Mouse (Mus musculus): Measurements from ENCODE around the gene Tinf2. TPM values are rescaled to one million over a fixed set of nuclear protein-coding genes. Genes with fewer than 3 reads are reported as not detected.

Gene Tinf2
- polyA plus RNA-seq, 1 experiment from 2014 or later = 57.1 TPM

DNA sequence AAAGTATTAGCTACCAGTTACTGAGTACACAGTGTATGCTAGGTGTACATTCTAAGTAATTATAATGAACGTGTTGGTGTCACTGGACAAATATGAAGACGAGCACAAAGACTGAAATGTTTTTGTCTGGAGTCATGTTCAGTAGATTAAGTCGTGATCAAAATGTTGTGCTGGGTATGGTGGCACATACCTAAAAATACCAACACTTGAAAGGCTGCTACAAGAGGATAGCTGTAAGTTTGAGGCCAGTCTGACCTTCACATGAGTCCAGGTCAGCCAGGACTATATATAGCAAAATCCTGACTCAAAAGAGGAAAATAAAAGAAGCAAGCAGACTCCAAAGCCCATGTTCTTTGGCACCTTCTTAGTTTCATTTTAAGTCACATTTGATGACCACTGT is 24.7 kb downstream of the Tinf2 start:
- Histone ChIP-seq H3K9ac (replicated peaks) (no peak overlapping the region), H3K4me3 (replicated peaks) (no peak overlapping the region), H3K4me1 (replicated peaks) (0 out of 2 replicates have a peak, but pooled peaks cover 8% of the 10 kb centered on the region), H3K36me3 (peaks cover 33% of the 10 kb centered on the region), H3K9me3 (no peaks in the 10 kb centered on the region), H3K27me3 (no peaks in the 10 kb centered on the region), H3K27ac (no peak overlapping the region), H3K4me2 (no peak overlapping the region)
- 88% methylated on average over 3 of the region's 3 CpGs for WGBS
- ATAC-seq (ENCODE audit: insufficient number of reproducible peaks, insufficient read depth, low FRiP score, low TSS enrichment, low read depth) = no peak

DNA sequence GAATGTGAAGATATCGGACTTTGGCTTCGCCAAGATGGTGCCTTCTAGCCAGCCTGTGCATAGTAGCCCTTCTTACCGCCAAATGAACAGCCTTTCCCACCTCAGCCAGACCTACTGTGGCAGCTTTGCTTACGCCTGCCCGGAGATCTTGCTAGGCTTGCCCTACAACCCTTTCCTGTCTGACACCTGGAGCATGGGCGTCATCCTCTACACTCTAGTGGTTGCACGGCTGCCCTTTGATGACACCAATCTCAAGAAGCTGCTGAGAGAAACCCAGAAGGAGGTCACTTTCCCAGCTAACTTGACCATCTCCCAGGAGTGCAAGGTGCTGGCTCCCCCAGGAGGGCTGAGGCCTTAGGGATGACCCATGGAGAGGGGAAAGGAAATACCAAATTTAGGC is 30.1 kb downstream of the Tinf2 start:
- Histone ChIP-seq H3K9ac (replicated peaks) (no peak overlapping the region), H3K27ac (no peak overlapping the region), H3K4me2 (no peak overlapping the region), H3K4me1 (replicated peaks) (no peaks in the 10 kb centered on the region), H3K36me3 (peaks cover 9% of the 10 kb centered on the region), H3K27me3 (no peaks in the 10 kb centered on the region), H3K4me3 (replicated peaks) (no peak overlapping the region), H3K9me3 (no peaks in the 10 kb centered on the region)
- no peak for ATAC-seq (ENCODE audit: insufficient number of reproducible peaks, insufficient read depth, low FRiP score, low TSS enrichment, low read depth)
- 88% methylated on average over 7 of the region's 7 CpGs for WGBS

DNA sequence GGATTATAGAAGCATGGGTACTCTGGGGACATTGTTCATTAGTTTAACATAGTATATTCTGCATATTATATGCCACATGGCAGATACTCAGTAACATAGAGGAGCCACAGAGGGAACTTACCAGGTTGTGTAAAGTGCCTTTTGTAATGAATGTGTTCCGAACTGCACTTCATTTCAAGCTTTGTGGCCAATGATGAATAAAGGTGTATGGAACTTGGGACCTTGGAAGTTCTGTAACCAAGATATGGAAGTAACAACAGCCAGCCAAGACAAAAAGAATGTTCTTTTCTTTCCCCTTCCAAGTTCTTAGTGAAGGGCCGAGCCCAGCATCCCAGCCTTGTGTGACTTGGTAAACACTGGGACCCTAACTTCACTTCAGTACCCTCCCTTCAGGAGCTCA is 31.7 kb downstream of the Tinf2 start, which contains the start of gene Tssk4:
Gene Tssk4 (plus strand): TSS at position 301 of the 400 bp plus-strand sequence.
- Histone ChIP-seq H3K9me3 (no peaks in the 10 kb centered on the region), H3K27me3 (no peaks in the 10 kb centered on the region), H3K36me3 (peaks cover 17% of the 10 kb centered on the region), H3K27ac (no peak within 1 kb of the TSS), H3K9ac (replicated peaks) (no peak within 1 kb of the TSS), H3K4me3 (replicated peaks) (no peak within 1 kb of the TSS), H3K4me1 (replicated peaks) (peaks cover 8% of the 10 kb centered on the region), H3K4me2 (no peak within 1 kb of the TSS)
- no peak for ATAC-seq (ENCODE audit: insufficient number of reproducible peaks, insufficient read depth, low FRiP score, low TSS enrichment, low read depth)
- WGBS = 85% methylated on average over 2 of the region's 2 CpGs

DNA sequence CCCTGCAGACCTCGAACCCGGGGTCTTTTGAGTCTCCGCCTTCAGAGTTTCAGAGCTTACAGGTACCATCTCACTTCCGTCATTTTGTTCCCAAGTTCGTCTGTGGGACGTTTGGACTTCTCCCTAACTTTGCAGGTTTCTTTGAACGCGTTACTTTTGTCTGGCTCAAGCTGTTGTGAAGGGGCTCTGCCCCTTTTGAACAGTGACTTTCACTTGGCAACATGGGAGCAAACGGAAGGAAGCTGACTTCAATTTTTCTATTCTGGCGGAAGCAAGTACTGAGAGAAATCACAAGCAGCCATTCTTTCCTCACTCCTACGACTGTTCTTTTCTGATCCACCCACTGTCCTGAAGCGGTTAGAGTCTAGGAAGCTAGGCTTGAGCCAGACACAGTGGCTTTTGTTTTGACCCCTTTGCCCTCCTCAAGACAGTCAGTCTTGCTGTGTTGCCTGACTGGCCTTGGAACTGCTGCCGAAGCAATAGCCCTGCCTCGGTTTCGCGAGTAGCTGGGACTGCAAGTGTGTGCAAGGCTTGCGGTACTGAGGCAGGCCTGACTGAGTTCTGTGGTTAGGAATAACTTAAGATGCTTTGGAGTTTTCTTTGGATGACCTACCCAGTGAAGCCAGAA is 37.2 kb downstream of the Tinf2 start:
- 0 out of 2 replicates have a peak overlapping the region, but pooled peaks have one; percentile 23 for H3K27ac ChIP-seq
- 33% methylated on average over 17 of the region's 17 CpGs for WGBS

DNA sequence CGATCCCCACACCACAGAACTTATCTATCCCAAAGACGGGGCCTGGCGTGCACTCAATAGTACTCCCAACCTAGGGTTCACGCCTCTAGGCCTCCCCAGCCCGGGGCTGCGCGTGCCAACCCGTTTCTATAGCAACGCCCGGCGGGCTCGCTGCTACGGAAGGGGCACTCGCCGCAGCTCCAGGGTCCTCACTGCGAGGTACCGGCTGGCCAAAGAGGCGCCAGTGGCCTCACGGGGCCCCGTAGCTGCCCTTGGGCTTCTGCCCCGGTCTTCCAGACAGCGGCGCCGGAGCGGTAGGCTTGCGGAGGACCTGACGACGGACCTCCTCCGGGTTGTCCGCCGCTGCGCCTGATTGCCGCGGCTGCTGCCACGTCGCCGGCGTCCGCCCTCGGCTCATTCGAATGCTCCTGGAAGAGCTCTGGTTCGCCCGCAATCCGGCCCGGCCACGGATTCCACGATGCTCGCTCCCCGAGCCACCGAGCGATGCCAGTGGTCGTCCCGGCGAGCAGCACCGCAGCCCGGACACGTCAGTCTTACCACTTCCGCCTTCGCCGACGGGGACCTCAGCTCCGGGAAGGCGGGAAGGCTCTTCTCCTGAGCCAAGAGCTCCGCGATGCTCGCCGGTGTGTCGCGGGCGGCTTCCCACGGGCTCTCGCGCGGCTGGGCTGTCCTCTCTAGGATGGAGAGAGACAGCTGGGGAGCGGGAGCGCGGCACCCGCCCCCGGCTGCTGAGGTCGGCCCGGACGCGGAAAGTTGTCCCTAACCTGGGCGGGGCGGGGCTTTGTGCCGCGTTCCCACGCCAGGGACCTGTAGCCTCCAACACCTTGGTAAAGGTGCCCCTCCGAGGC is 38.3 kb downstream of the Tinf2 start, which contains the start of gene Tm9sf1:
Gene Tm9sf1 (minus strand): TSS at position 747 of the 848 bp plus-strand sequence.
- Histone ChIP-seq H3K4me1 (replicated peaks) (peaks cover 27% of the 10 kb centered on the region), H3K4me3 (replicated peaks) (peak within 1 kb of the TSS; percentile 88), H3K27me3 (no peaks in the 10 kb centered on the region), H3K9ac (replicated peaks) (peak within 1 kb of the TSS; percentile 93), H3K9me3 (no peaks in the 10 kb centered on the region), H3K27ac (peak within 1 kb of the TSS; percentile 92), H3K4me2 (peak within 1 kb of the TSS; percentile 88), H3K36me3 (peaks cover 52% of the 10 kb centered on the region)
- under 1% methylated on average over 89 of the region's 89 CpGs for WGBS
- ATAC-seq (ENCODE audit: insufficient number of reproducible peaks, insufficient read depth, low FRiP score, low TSS enrichment, low read depth) = peak; percentile 72

More for the DNA sequence above, 37.2 kb downstream of the Tinf2 start:
- Histone ChIP-seq H3K27me3 (no peaks in the 10 kb centered on the region), H3K9me3 (no peaks in the 10 kb centered on the region), H3K4me2 (peak overlapping the region; percentile 88), H3K4me1 (replicated peaks) (peaks cover 27% of the 10 kb centered on the region), H3K4me3 (replicated peaks) (peak overlapping the region; percentile 88), H3K9ac (replicated peaks) (peak overlapping the region; percentile 93), H3K36me3 (peaks cover 41% of the 10 kb centered on the region)
- no peak for ATAC-seq (ENCODE audit: insufficient number of reproducible peaks, insufficient read depth, low FRiP score, low TSS enrichment, low read depth)

DNA sequence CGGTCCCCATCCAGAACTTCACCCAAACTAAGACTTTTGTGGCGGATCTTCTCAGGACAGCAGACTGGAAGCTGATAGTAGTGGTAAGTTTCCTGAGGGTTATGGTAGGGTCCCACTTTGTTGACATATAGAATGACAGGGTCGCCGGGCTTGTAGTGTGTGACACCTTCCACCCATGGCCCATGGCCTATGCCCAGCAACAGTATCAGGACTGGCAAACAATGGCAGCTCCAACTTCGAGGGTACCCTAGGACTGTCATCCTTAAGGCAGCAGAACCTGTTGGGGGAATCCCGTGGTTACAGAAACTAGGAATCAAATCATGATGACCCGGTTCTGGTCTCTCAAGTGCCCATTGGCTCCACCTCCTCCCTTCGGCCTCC is 39.0 kb downstream of the Tinf2 start:
- no peaks in the 10 kb centered on the region for H3K9me3 ChIP-seq
- H3K4me3 ChIP-seq (replicated peaks) = peak overlapping the region; percentile 88
- H3K27ac ChIP-seq = peak overlapping the region; percentile 92
- peaks cover 27% of the 10 kb centered on the region for H3K4me1 ChIP-seq (replicated peaks)
- no peaks in the 10 kb centered on the region for H3K27me3 ChIP-seq
- peaks cover 58% of the 10 kb centered on the region for H3K36me3 ChIP-seq
- H3K4me2 ChIP-seq = peak overlapping the region; percentile 88
- ATAC-seq (ENCODE audit: insufficient number of reproducible peaks, insufficient read depth, low FRiP score, low TSS enrichment, low read depth) = peak; percentile 22; the same call in 1 of the 2 replicates
- WGBS = 23% methylated on average over 8 of the region's 8 CpGs
- peak overlapping the region; percentile 93 for H3K9ac ChIP-seq (replicated peaks)

DNA sequence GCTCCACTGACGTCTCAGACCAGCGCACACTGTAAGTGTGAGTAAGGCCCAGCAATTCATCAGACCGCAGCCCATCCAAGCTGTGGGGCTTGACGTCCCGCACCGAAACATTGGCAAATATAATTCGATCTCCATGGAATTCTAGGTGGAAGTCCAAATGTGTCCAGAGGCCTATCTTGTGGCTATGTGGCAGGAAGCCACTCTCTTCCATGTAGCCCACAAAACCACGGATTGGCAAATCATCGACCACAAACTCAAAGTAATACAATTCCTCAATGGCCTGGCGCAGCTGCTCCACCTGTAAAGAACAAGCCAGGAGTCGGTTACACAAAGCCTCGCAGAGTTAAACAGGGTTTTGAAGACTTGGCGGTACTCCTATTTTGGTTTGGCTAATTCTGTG is 40.3 kb downstream of the Tinf2 start:
- 95% methylated on average over 13 of the region's 13 CpGs for WGBS

DNA sequence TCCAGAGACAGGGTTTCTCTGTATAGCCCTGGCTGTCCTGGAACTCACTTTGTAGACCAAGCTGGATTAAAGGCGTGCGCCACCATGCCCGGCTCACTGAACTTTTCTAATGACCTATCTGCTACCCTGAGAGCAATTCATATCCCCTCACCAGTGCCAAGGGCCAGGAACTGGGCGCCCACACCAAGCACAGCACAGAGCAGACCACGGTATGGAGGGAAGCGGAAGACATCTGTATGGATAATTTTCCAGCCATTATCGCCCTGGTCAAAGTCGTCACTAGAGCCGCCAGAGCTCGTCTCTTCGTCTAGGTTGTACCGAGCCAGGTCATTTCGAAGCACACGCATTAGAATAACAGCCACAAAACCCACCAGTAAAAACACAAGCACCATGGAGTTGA is 40.8 kb downstream of the Tinf2 start:
- no peak for ATAC-seq (ENCODE audit: insufficient number of reproducible peaks, insufficient read depth, low FRiP score, low TSS enrichment, low read depth)
- H3K27me3 ChIP-seq = no peaks in the 10 kb centered on the region
- peaks cover 33% of the 10 kb centered on the region for H3K4me1 ChIP-seq (replicated peaks)
- H3K9me3 ChIP-seq = no peaks in the 10 kb centered on the region
- H3K4me2 ChIP-seq = no peak overlapping the region
- peaks cover 60% of the 10 kb centered on the region for H3K36me3 ChIP-seq
- H3K4me3 ChIP-seq (replicated peaks) = no peak overlapping the region
- H3K9ac ChIP-seq (replicated peaks) = no peak overlapping the region
- 95% methylated on average over 14 of the region's 14 CpGs for WGBS
- no peak overlapping the region for H3K27ac ChIP-seq

More for the DNA sequence above, 40.3 kb downstream of the Tinf2 start:
- Histone ChIP-seq H3K4me3 (replicated peaks) (no peak overlapping the region), H3K27ac (no peak overlapping the region), H3K36me3 (peaks cover 61% of the 10 kb centered on the region), H3K9ac (replicated peaks) (no peak overlapping the region), H3K4me1 (replicated peaks) (peaks cover 30% of the 10 kb centered on the region), H3K9me3 (no peaks in the 10 kb centered on the region), H3K4me2 (no peak overlapping the region), H3K27me3 (no peaks in the 10 kb centered on the region)
- ATAC-seq (ENCODE audit: insufficient number of reproducible peaks, insufficient read depth, low FRiP score, low TSS enrichment, low read depth) = no peak

DNA sequence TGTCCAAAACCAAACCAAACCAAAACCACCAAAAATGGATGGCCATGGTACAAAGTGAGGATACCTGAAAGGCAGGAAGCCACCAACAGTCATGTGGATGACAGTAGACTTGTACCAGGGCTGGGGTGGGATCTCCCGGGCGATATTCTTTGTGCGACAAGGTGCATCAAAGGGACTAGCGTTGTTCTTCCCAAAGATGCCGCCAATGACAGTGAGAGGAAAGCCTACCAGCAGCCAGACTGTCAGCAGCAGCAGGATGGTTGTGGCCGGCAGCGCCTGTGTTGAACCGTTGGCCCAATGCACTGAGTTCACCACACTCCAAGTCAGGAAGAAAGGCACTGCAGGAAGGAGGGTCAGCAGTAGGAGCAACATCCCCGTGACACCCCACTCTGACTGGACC is 43.8 kb downstream of the Tinf2 start, which contains the start of gene Gm49378:
Gene Gm49378 (minus strand): TSS at position 101 of the 400 bp plus-strand sequence.
- no peak within 1 kb of the TSS for H3K4me3 ChIP-seq (replicated peaks)
- peaks cover 27% of the 10 kb centered on the region for H3K4me1 ChIP-seq (replicated peaks)
- H3K27me3 ChIP-seq = no peaks in the 10 kb centered on the region
- WGBS = 96% methylated on average over 9 of the region's 9 CpGs
- ATAC-seq (ENCODE audit: insufficient number of reproducible peaks, insufficient read depth, low FRiP score, low TSS enrichment, low read depth) = no peak
- H3K9ac ChIP-seq (replicated peaks) = no peak within 1 kb of the TSS
- H3K4me2 ChIP-seq = no peak within 1 kb of the TSS
- H3K27ac ChIP-seq = no peak within 1 kb of the TSS
- H3K36me3 ChIP-seq = peaks cover 75% of the 10 kb centered on the region
- no peaks in the 10 kb centered on the region for H3K9me3 ChIP-seq

DNA sequence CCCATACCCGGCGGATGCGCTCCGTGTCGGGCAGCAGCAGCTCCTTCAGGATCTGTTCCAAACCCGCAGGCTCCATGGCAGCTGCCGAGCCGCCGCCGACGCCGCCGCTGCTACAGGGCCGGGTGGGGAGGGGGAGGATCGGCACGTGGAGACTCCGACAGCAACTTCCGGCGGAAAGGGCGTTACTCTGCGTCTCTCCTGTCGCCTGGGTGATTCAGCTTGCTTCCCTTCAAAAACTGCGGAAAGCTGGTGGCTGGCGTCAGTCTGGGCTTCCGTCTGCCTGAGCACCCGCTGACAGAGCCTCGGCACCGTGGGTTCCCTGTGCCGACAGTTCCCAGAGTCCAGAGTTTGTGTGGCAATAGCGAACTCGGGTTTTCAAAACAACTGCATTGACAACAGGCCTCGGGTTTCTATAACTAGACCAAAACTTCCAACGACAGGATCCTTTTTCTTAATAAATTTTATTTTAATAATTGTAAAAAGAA is 46.1 kb downstream of the Tinf2 start, which contains the start of gene Ipo4:
Gene Ipo4 (minus strand): TSS at position 435 of the 485 bp plus-strand sequence.
- Histone ChIP-seq H3K36me3 (peaks cover 85% of the 10 kb centered on the region), H3K4me1 (replicated peaks) (peaks cover 16% of the 10 kb centered on the region), H3K9ac (replicated peaks) (peak within 1 kb of the TSS; percentile 72), H3K4me2 (peak within 1 kb of the TSS; percentile 81), H3K9me3 (no peaks in the 10 kb centered on the region), H3K27ac (peak within 1 kb of the TSS; percentile 73), H3K4me3 (replicated peaks) (peak within 1 kb of the TSS; percentile 67), H3K27me3 (no peaks in the 10 kb centered on the region)
- WGBS = 3% methylated on average over 26 of the region's 33 CpGs
- ATAC-seq (ENCODE audit: insufficient number of reproducible peaks, insufficient read depth, low FRiP score, low TSS enrichment, low read depth) = peak; percentile 79

All from limb, embryonic 12.5 days (tissue).